Mouse (Mus musculus): ENCODE measurements at regions not wholly inside any gene's neighbourhood (a gene's known extent, or its start where the extent isn't known, plus 50 kb on each side); places are given as distances from the start of the nearest gene placed in this dataset.

- TF ChIP-seq CTCF (IDR thresholded peaks at IDR 0.05; ENCODE audit: extremely low read depth, insufficient read length, insufficient replicate concordance, low read depth, low read length) (no peak), POLR2A (IDR thresholded peaks at IDR 0.05; ENCODE audit: low read depth, low read length) (no peak)
Observed at GRCm38 (mm10) chr10:118758825-118759471, 111.1 kb downstream of the Dyrk2 start.
